Mouse (Mus musculus): ENCODE results near the gene 4930469K13Rik. TPM values are rescaled to one million over a fixed set of nuclear protein-coding genes. Genes with fewer than 3 reads are reported as not detected.

The 4930469K13Rik gene
- total RNA-seq, 2 experiments from 2014 or later: not detected

- intact Hi-C loops (cut with DNase I): loop anchor here (10.0 kb wide), 1 partner anchor 266 kb away; no protein-coding TSS in a partner anchor
- no peak for DNase-seq
Observed at GRCm38 (mm10) chr11:34000416-34000815, 97.9 kb downstream of the 4930469K13Rik start.

DNA sequence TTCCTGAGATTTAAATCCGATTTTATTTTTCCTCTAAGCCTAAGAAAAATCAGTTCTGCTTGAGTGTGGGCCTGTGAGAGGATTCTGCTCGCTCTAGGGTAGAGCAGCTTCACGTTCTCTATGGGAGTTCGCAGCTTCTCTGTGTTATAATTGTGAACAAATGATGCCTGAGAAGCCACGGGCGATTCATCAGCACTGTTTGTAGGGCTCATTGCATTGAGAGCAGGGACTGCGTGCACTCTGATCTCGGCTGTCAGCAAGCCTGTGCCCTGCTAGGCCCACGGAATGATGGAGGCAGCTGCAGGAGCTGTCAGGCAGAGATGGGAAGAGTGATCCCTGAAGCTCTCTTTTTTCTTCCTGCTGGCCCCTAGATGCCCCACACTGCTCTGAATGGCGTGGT is 100.1 kb downstream of the 4930469K13Rik start:
- DNase-seq: no peak
- intact Hi-C loops (cut with DNase I): no loop called here

- intact Hi-C loops (cut with DNase I): no loop called here
- no peak for DNase-seq
Observed at GRCm38 (mm10) chr11:33993496-33993895, 104.9 kb downstream of the 4930469K13Rik start.

GRCm38 (mm10) chr11:33992938-33993337 is 105.4 kb downstream of the 4930469K13Rik start, which contains the start of gene Kcnip1:
TSS of gene Kcnip1 (minus strand) at chr11:33993152.
- intact Hi-C loops (cut with DNase I): no loop called here
- DNase-seq: peak; percentile 88

DNA sequence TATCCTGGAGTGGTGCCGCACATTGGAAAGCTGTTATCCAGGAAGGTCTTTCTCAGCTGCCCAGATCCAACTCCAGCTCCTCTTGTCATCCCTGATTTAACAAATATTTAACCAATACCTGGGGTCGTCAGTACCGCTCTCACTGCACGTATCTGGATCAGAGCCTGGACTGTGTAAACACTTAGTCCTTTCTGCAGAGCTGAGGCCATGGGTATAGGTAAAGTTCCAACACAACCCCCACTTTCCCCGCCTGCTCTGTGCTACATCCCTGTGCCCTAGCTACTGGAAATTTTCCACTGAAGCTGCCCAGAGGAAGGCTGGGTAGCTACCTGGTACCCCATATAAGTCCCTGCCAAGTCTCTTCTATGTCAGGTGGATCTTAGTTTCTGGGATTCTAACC is 108.4 kb downstream of the 4930469K13Rik start:
- intact Hi-C loops (cut with DNase I): no loop called here
- no peak for DNase-seq

DNA sequence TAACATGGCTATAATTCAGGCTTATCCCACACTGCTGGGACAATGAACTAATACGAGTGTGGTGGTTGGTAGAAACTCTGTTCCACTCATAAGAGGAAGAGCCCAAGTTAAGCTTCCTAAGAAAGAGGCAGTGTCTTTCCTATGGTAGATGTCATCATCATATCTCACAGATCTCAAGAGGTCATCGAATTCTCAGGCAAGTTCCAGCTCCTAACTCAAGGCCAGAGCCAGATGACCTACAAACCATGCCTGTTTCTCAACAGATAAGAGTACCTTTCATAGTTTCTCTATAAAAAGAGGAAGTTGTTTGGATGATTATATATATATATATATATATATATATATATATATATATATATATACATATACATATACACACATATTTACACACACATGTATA is 111.8 kb downstream of the 4930469K13Rik start:
- no peak for DNase-seq
- intact Hi-C loops (cut with DNase I): no loop called here

DNA sequence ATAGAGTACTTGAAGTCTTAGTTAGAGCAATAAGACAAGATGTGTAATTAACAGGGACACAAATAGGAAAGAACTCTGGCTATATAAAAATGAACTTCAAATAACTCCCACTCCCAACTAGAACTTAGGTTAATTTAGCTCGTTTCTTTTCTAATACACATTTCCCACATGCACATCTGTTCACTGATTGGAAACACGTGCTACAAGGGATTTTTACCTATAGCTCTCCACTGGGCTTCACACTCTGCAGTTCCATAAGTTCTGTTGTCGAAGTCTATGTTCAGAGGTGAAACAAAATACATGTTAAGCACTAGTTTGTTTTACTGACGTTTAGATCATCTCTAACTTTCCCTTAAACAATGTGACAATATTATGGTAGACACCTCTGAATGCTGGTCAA is 118.2 kb downstream of the 4930469K13Rik start:
- intact Hi-C loops (cut with DNase I): no loop called here
- no peak for DNase-seq

DNA sequence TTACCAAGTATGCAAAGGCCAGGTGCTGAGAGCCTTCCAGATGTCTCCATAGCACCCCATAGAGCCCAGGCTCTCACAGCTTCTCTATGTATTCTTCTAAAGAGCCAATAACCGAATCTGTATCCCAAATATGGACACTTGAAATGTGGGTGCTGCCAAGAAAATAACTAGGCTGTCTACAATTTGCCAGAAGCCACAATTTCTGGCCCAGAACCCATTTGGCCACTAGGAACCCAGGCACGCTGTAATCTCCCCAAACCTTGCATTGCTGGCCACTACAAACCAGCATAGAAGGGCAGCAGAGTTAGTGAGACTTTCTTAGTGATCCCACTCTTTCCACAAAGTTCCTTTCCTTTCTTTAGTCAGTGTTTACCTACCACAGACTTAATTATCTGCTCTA is 123.2 kb downstream of the 4930469K13Rik start:
- intact Hi-C loops (cut with DNase I): no loop called here
- no peak for DNase-seq

DNA sequence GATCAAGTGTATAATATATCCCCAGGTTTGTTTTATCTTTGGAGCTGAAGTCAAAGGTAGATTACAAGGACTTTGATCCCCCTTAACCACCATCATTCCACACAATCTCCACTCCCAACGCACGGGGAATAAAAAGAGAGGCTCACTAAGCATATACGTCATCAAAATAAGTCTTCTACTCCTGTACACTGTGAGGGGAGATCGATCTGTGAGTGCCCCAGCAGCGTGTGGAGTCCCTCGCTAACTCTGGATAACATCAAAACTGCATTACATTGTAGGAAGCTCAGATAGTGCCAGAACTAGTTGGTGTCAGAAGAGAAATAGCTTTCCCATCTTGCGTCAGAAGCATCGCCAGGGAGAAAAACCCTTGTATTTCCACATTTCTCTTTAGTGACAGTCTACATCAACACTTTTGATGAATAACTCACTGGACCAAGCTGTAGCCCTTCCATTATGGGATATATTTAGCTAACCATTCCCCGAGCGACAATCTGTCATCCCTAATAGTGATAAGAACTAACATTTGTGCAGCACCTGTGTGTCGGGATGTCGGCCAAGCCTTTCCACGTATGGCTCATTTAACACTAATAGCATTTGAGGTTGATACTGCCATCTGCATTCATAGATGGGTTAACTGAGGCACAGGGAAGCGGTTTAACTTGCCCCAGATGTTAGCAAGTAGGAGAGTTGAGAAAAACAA is 123.9 kb downstream of the 4930469K13Rik start:
- peak; percentile 50 for DNase-seq
- intact Hi-C loops (cut with DNase I): no loop called here

GRCm38 (mm10) chr11:33972114-33972513 is 126.2 kb downstream of the 4930469K13Rik start:
- intact Hi-C loops (cut with DNase I): no loop called here
- DNase-seq: no peak

- intact Hi-C loops (cut with DNase I): no loop called here
Observed at GRCm38 (mm10) chr11:33969199-33969598, 129.2 kb downstream of the 4930469K13Rik start.

GRCm38 (mm10) chr11:33967708-33968107 is 130.6 kb downstream of the 4930469K13Rik start:
- intact Hi-C loops (cut with DNase I): no loop called here
- DNase-seq: no peak

More at GRCm38 (mm10) chr11:33969199-33969598, 129.2 kb downstream of the 4930469K13Rik start:
- no peak for DNase-seq

- DNase-seq: no peak
- intact Hi-C loops (cut with DNase I): no loop called here
Observed at GRCm38 (mm10) chr11:33965380-33965779, 133.0 kb downstream of the 4930469K13Rik start.

- DNase-seq: no peak
- intact Hi-C loops (cut with DNase I): no loop called here
Observed at GRCm38 (mm10) chr11:33962688-33963407, 135.5 kb downstream of the 4930469K13Rik start, which contains the start of gene Kcnmb1. TSS of gene Kcnmb1 (plus strand) at chr11:33963013.

- intact Hi-C loops (cut with DNase I): no loop called here
- DNase-seq: no peak
Observed at GRCm38 (mm10) chr11:33962178-33962577, 136.2 kb downstream of the 4930469K13Rik start.

DNA sequence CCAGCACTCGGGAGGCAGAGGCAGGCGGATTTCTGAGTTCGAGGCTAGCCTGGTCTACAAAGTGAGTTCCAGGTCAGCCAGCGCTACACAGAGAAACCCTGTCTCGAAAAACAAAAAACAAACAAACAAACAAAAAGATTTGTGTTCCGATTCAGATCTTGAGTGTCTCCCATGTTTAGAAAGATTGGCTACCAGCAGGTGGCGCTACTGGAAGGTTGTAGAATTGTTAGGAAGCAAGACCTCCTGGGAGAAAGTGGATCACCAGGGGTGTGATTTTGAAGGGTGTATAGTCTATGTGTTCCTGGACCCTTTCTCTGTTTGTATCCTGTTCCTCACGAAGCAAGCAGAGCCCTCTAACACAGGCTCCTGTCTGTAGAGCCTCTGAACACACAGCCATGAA is 139.6 kb downstream of the 4930469K13Rik start:
- intact Hi-C loops (cut with DNase I): no loop called here
- peak; percentile 30 for DNase-seq

- DNase-seq: no peak
- intact Hi-C loops (cut with DNase I): no loop called here
Observed at GRCm38 (mm10) chr11:33957595-33957994, 140.8 kb downstream of the 4930469K13Rik start.

DNA sequence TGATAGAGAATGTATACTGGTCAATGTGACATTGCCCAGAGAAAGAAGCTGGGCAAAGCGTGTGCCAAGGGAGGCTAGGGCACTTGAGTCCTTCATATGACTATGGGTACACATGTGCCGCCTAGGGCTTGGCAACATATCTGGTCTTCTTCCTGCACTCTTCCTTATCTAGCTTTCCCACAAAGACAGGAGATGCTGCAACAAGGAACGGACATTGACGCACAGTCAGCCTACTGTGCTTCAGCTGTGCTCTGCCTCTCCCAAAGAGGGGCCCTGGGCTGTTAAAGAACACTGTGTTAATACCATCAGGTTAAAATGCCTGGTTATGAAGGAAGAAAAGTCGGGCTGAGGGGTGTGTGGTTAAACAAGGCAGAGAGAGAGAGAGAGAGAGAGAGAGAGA is 141.7 kb downstream of the 4930469K13Rik start:
- intact Hi-C loops (cut with DNase I): no loop called here
- no peak for DNase-seq

DNA sequence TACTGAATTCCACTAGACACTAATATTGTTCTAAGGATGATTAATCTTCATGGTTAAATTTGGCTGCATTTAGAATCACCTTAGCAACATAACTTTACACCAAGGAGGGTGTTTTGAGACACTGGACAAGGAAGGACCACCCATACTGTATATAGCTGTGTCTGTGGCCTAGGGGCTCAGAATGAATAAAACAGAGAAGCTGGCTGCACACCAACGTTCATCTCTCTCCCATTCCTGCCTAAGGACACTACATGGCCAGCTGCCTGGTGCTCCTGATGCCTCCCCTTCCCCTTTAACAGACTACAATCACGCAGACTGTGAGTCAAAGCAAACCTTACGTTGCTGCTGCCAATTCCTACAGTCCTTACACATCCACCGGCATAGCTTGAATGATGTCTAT is 142.4 kb downstream of the 4930469K13Rik start:
- intact Hi-C loops (cut with DNase I): no loop called here
- DNase-seq: no peak

DNA sequence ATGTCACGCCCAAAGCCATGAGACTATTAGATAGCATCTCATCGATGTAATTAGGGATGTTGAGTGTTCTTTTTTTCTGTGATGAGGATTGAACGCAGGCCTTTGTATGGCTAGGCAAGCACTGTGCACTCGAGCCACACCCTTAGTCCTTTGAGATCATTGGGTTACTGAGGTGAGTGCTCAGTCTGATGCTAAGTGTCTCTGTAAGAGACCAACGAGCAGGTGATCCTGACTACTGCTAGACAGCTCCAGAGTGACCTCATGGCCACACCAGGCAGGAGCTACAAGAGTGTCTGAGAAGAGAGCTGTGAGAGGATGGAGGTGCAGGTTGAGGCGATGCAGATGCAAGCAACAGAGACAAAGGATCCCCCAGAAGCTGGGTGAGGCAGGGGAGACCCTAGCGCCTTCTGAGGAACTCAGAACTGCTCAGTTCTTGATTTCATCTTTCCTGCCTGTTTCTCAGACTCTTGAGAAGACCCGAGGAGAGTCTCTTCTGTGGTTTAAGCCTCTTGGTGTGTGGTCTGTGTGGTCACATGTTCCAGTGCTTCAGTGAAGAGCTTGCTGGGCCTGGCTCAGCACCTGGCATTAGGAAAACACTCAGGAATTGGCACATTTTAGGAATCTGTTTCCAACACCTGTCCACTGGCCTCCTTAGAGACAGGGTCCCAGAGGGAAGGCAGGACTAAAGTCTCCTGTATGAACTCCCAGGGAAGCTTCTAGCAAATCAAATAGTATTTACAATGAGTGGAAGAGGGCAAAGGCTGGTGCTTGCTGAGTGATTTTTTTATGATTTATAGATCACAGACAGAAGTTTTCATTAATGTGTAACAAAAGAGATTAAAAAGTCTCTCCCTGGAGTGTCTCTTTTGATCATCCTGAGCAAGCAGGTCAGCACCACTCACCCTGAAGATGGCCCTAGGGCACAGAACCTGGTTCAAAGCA is 146.4 kb downstream of the 4930469K13Rik start:
- DNase-seq: no peak
- intact Hi-C loops (cut with DNase I): no loop called here

GRCm38 (mm10) chr11:33951155-33951554 is 147.2 kb downstream of the 4930469K13Rik start:
- intact Hi-C loops (cut with DNase I): no loop called here
- no peak for DNase-seq

Data from left cerebral cortex, postnatal 4 days (tissue).